Mouse (Mus musculus) retina, postnatal 1 day (tissue): ENCODE results near the gene Kcnd3.
A peak's percentile ranks its signal among the peaks of the same experiment; 100 is the strongest.

Source experiments
- DNase-seq: peaks from one replicate; pipeline ENCODE4 v3.0.0-alpha.2; 2012

The Kcnd3 gene

DNA sequence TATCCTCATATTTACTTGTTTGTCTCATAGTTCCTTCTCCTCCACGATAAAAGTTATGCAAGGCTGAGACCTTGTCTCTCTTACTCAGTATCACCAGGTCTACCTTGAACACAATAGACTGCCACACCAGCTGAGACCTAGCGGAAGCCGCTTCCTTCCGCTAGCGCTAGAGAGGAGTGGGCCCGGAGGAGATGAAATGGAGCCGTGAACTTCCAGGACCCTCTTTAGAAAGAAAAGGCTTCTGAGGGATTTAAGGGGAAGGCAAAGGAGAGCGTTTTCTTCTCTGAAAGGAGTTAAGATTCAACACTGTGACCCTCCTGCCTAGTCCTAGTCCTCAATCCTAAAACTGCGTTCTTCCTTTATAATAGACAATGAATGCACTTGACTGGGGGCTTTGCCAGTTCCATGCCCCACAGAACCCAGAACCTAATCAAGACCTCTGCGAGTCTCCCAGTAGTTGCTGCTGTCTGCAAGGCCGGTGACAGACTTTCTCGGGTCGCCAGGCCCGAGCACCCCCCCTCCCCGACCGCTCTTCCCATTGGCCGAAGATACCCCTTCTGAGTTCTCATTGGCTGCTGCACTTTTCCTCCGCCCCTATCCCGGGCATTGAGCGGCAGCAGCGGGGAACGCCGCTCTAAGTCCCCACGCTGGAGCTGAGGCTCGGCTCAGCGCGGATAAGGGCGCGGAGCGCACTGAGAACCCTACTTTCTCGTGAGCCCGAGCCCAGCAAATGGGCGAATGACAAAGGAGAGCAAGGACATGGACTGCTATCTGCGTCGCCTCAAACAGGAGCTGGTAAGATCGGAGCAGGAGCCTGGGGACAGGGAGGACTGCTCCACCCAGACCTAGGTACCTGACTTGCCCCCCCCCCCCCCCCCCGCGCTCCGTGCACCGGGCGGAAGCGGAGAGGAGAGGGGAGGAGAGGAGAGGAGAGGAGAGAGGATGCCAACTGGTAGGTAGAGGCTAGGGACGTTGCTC is 252.2 kb downstream of the Kcnd3 start, which contains the start of gene Inka2:
TSS of gene Inka2 (plus strand) at position 569 of the 978 bp plus-strand sequence.
- DNase-seq, result peak; percentile 96

DNA sequence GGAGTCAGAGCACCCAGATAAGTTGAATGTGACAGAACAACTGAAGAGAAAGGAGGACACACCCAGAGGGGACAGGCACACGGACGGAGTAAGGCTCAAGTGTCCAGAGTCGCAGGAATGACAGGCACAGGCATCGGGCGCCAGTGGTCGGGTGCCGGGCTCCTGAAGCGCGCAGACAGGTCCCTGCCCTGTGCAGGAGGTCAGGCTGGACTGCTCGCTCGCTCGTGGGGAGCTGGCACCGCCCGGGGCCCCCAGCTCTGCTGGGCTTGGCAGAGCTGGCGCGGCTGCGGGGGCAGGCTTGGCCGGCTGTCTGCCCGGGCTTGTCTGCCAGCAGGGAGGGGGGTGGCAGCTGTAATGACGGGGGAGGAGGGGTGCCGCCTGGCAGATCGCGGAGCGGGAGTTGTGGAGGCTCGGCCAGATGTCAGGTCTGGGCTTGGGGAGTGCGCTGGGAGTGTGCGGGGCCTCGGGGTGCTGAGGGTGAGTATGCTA is 253.0 kb downstream of the Kcnd3 start:
- DNase-seq, result peak; percentile 78

DNA sequence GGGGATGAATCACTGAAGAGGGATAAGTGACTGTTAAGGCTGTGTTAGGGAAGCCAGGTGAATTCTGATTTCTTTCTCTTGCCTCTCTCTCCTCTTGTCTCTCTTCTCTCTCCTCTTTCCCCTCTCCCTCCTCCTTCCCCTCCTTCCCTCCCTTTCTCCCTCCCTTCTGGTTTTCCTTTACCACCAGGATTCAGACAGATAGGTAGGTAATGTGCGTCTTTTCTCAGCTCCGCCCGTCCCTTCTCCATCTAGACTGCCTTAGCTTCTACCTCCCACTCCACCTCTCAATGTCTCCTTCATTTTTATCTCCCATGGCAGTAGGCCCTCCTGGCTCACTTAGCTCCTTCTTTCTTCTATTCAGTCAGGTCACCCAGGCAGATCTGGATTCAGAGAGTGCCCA is 253.4 kb downstream of the Kcnd3 start:
- no peak for DNase-seq

DNA sequence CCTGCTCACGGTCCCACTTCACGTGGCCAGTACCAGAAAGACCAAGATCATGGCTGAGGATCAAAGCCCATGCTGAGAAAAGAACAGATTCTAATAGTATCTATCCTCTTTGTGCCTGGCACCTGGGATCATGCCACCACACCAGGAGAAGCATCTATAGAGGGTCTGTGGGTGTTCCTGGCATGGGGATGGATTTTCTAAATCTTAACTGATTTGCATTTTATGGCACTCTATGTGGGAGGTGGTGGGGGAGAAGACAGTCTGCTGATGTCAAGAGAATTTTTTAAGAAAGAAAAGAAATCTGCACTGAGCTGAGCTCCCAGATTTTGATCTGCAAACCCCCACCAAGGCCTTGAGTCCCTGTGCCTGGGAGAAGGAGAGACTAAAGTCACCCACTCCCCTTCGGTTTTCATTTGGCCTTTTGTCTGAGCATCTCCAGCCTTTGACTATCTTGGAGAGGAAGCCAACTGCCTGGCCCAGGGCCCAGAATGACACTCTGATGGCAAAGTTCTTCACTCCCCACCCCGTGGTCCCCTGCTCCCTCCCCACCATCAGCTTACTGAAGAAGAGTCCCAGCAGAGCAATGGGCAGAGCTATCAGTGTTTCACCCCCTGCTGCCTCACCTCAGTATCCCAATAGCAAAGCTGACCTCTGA is 254.4 kb downstream of the Kcnd3 start:
- DNase-seq, result no peak

DNA sequence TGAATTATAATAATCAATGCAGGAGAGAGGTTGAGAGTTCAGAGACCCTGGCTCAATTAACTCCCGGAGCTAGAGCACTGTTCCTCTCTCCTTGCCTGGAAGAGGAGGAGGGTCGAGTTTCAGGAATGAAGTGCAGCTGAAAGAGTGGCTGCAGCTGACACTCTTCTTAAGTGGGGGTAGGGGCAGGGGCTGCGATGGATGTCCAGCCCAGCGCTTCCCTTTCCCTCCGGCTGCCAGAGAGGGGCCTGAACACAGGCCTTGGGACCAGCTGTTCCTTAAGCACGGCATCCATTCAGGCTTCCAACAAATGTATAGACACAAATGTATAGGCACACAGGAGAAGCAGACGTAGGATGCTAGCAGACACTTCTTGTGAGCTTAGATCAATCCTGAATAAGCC is 255.5 kb downstream of the Kcnd3 start:
- DNase-seq, result no peak

DNA sequence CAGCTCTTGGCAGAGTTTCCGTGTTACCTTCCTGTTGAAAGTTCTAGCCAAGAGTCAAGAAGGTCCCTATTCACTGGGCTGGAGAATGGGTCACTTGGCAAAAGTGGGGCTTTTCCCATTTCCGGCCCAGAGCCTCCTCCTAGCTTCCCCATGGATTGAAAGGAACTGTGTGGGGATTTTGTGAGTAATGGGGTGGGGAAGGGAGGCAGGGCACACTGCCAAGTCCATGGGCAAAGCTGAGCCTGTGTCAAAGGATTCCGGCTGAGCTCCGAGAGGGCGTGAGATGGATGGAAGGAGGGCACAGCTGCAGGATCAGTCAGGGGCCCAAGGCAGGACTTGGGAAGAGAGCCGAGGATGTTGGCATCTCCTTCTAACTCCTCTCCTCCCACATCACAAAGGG is 258.1 kb downstream of the Kcnd3 start:
- peak; percentile 57 for DNase-seq

DNA sequence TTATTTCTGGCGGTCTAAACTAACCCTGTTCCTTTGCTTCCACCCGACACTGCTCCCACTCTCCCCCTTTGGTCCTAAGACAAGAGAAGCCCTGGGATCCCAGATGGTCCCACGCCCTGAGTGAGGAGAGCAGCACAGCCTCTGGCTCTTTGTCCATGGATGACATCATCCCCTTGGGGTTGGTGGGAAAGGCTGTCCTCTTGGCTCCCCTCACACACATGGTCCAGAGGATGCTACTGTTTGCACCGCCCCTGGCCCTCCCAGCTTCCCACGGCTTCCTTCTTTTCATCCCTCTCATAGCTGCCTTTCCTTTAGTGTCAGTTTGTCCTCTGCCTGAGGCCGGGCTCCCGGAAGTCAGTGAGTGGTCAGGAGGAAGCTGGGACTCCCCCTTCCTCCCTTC is 259.6 kb downstream of the Kcnd3 start:
- DNase-seq, result peak; percentile 51

DNA sequence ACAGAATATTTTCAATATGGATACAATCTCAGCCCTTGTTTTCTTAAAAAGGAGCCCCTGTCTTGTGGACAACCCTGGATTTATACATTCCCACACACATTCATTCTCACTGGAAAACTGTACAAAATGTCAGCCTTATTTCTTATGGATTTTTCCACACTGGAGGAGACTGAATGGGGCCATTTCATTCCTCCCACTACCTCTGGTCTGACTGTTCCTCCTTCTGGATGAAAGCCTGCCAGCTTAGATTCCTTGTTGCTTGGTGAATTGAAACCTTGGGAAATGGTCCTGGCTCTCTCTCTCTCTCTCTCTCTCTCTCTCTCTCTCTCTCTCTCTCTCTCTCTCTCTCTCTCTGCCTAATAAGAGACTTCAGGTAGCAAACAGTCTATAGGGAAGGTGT is 260.7 kb downstream of the Kcnd3 start:
- no peak for DNase-seq

DNA sequence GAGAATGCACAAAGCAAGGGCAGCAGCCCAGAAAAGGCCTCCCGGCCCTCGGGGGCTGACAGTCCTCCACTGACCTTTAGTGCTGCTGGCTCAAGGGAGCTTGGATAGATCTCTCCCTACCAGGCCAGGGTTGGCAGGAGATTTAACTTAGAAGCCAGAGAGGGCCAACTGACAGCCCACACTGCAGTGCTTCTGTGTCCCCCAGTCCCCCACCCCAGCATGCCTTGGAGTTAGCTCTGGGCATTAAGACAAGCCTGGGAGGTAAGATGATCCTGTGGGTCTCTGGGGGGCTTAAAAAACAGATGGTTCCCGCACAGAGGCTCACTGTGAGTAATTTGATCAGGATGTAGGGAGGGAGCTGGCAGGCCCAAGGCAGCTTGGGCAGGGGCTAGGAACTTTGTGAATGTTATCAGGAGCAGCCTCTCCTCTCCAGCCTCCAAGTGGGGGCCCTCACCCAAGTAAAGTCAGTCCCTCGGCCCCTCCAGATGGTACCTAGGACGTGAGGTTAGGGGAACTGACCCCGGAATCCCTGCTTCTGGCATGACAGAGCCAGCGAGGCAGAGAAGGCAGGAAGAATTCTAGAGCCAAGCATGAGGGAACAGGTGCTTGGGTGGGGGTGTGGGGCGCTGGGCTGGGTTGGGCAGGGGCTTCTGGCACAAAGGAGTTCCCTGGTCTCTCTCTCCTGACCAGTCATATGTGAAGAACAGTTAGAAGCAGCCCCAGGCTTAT is 262.1 kb downstream of the Kcnd3 start:
- DNase-seq, result peak; percentile 77

DNA sequence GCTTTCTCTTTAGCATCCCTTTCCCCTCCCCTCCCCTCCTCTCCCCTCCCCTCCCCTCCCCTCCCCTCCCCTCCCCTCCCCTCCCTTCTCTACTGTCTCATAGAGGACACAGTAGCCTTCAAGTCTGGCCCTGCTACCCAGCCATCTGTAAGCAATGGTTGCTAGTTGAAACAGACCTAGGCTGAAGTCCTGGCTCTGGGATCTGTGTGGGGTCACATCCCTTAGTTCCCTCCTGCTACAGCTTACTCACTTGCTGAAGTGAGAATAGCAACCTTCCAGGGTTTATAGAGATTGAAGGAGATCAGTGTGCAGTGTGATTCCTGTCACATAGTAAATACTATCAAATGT is 262.7 kb downstream of the Kcnd3 start:
- DNase-seq, result peak; percentile 62

DNA sequence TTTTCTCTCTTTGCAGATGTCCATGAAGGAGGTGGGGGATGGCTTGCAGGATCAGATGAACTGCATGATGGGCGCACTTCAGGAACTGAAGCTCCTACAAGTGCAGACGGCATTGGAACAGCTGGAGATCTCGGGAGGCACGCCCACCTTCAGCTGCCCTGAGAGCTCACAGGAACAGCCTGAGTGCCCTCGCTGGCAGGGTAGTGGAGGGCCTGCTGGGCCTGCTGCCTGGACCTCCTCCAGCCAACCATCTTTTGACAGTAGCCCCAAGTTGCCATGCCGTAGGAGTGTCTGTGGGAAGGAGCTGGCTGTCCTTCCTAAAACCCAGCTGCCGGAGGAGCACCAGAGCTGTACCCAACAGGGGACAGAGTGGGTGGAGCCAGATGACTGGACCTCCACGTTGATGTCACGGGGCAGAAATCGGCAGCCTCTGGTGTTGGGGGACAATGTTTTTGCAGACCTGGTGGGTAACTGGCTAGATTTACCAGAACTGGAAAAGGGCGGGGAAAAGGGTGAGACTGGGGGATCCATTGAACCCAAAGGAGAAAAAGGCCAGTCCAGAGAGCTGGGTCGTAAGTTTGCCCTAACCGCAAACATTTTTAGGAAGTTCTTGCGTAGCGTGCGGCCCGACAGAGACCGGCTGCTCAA is 264.3 kb downstream of the Kcnd3 start:
- DNase-seq, result no peak

DNA sequence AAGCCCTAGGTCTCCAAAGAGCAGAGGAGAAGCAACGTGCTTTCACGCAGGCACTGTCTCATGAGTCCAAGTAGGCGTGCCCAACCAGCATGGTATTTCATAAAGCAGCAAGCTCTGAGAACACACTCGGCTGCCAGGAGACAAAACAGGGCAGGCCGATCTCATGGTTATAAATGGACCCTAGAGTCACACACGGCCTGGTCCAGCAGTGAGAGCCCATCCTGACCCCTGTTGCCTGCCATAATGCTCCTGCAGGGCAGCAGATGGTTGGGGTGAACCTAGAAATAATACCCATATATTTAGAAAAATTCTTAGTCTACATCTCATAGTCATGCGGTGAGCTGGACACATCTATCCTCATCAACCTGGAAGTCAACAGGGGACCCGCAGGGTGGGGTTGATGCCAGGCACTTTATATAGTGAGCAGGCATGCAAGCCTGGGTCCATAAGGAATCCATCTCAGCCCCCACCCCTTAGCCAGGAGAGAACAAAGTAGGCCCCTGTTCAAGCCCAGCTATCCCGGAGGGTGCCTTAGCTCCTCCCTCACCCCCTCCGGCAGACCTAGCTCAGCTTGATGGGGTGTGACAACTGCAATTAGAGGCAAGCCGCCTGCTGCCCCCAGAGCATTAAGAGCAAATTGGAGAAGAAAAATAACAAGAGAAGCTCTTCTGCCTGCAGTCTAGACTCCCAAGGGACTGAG is 265.9 kb downstream of the Kcnd3 start:
- peak; percentile 90 for DNase-seq

DNA sequence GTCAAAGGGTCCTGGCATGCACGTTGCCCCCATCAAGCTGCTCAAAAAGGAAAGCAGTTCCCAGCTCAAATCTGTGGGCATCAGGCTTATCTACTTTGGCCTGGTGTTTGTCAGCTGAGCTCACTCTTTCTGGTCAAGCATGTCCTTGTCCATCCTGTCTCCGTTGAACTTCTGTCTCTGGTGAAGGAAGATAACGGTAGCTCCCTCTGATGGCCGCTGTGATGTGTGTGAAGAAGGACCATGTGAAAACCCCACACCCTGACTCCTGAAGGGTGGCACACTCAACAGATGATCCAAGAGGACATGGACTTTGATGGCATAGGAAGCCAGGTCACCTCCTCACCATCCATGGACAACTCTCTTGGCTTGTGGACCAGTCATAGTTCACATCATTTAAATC is 266.6 kb downstream of the Kcnd3 start:
- peak; percentile 42 for DNase-seq

DNA sequence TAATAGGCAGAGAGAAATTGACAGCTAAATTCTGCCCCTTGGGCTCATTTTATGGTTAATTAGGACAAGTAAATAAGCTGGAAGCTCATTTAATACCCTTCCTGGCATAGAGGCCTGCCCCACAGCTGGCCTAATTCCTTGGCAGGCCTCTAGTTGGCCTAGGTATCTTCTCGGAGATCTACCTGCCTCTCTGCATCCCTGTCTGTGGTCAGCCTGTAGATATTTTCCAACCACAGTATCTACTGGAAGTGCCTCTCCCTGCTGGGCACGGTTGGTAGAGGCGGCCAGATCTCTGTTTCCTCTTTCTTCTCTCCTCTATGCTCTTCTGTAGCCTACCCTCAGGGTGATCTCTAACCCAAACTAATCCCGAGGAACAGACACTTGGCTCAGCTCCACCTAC is 267.8 kb downstream of the Kcnd3 start:
- DNase-seq, result no peak

DNA sequence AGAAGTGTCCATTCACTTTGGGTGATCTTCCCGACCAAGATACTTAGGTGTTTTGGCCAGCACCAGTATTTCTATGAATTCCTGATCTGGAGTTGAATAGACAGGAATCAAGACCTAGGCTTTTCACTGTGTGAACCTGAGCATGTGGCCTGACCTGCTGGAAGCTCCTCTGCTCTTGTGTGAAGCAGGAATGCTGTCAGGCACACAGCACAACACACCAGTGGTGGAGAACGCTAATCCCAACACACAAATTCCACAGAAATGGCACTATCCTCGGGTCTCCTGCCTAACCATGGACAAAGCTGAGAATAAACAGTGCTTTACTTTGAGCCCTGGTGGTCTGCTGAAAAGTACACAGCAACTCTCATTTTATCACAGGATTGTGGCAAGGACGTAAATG is 268.4 kb downstream of the Kcnd3 start:
- DNase-seq, result no peak

DNA sequence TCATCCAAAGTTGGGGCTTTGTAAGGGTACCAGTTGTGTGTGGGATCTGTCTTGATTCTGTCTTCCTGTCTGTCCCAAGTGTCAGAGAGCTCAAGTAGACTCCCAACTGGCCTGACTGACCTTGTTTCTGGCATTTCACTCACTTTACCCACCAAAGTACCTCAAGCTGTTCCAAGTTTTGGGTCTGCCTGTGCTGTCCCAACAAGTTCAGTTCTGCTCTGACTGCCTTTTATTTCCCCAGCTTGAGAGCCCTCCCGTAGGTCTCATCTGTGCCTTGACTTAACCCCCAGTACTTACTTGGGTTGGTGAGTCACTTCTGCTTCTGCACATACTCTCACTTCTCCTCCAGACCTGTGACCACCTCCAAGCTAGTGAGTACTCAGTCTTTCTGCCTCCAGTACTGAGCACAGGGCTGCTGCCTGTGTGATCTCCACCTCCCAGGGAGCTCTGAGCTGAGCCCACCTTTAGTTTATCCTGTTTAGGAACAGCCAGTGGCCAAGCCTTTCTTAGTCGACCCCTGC is 269.6 kb downstream of the Kcnd3 start:
- no peak for DNase-seq

DNA sequence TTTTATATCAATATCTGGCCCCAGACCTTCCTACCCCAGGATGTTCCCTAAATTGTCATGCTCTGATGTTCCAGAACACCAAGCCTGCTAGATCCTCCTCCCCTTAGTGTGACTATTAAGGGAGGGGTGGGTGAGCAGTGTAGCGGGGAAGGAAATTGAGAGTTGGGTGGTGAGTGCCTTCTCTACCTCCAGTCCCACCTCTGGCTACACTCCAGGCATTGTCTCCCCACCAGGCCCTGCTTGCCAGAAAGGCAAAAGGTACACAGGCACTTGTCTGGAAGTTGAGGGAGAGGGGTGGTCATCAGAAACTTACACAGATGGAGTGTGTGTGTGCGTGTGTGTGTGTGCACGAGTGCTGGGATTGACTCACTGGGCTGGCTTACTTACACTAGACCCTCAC is 270.4 kb downstream of the Kcnd3 start:
- no peak for DNase-seq
